ENCODE assay signal across 8 mouse cellular contexts in the genomic region with DNA sequence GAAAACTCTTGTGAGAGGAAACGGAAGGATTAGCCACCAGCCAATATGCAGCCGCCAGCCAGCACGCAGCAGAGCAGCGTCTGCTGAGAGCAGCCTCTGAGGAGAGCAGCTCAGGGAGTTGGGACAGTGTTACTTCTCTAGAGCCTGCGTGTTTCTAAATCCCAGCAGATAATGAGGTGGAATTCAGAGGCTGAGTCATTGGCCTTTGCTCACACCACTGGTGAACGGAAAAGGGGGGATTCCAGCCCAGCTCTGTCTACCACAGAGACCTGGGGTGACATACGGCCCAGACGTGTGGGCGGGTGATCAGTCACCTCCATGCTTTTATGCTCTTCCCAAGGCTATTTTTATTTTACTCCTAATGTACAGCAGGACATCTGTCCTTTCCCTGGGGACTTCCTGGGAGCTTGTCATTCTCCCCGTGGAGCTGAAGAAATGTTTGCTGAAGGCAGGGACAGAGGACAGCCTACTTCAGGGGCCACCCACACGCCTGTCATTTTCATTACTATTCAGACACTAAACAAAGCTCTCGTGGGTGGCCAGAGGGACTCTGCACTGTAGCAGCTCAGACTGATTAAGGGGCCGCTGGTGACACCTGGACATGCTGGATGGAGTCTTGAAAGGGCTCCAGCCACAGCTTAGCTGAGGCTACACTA. TPM values are rescaled to one million over a fixed set of nuclear protein-coding genes. Genes with fewer than 3 reads are reported as not detected.
A peak's percentile ranks its signal among the peaks of the same experiment; 100 is the strongest.
DNase-seq lines count a peak whose midpoint lies in the region; ATAC-seq and TF ChIP-seq lines count a peak whose summit lies in the region.

No protein-coding gene starts in this region.

- no peak overlapping the region for H3K9ac ChIP-seq in midbrain, postnatal 0 days (replicated peaks; ENCODE audit: low read length, poor library complexity, severe bottlenecking)

- H3K36me3 ChIP-seq in midbrain, postnatal 0 days (ENCODE audit: insufficient read depth, low read length), result no peaks in the 10 kb centered on the region

- H3K9me3 ChIP-seq in midbrain, postnatal 0 days (ENCODE audit: low read length), result no peaks in the 10 kb centered on the region

- no peak overlapping the region for H3K4me3 ChIP-seq in cerebellum, adult 2 months (replicated peaks; ENCODE audit: insufficient read depth, low read depth, low read length)
- H3K4me3 ChIP-seq in midbrain, postnatal 0 days (ENCODE audit: low read depth, low read length), result no peak overlapping the region

- peak overlapping the region; percentile 32; the same call in 1 of the 2 replicates for H3K27ac ChIP-seq in cerebellum, adult 2 months (ENCODE audit: insufficient read depth, low read length)
- H3K27ac ChIP-seq in midbrain, postnatal 0 days (ENCODE audit: low read depth, low read length), result 0 out of 2 replicates have a peak overlapping the region, but pooled peaks have one; percentile 14

- DNase-seq in cerebellum, adult 2 months, result peak; percentile 53 to 62
- no peak for DNase-seq in cerebellum, adult 9-10 months
- DNase-seq in right cerebral cortex, adult 18-20 months, result peak; percentile 62
- no peak for DNase-seq in right cerebral cortex, postnatal 14 days
- DNase-seq in midbrain, postnatal 0 days (ENCODE audit: low spot score), result peak; percentile 54
- no peak for DNase-seq in spleen, postnatal 10 days (ENCODE audit: low spot score in 2 of 2)
- no peak for DNase-seq in yolk sac, embryonic 10.5 days (ENCODE audit: low spot score)

- TF ChIP-seq CTCF in cerebellum, adult 2 months (IDR thresholded peaks at IDR 0.05; ENCODE audit: borderline replicate concordance, insufficient read depth, low read depth, low read length), result no peak
- TF ChIP-seq CTCF in midbrain, postnatal 0 days (IDR thresholded peaks at IDR 0.05), result no peak

- H3K4me1 ChIP-seq in cerebellum, adult 2 months (ENCODE audit: control insufficient read depth, insufficient read depth, low read length), result peaks cover 37% of the 10 kb centered on the region
- peaks cover 13% of the 10 kb centered on the region; the same call in 1 of the 2 replicates for H3K4me1 ChIP-seq in midbrain, postnatal 0 days (ENCODE audit: insufficient read depth, low read length)

- ATAC-seq in hematopoietic stem cell, adult 5-6 weeks (replicated peaks in 1 of 2; ENCODE audit: insufficient read depth in 1 of 2, low FRiP score in 2 of 2, low TSS enrichment in 1 of 2, low read depth in 1 of 2, poor library complexity in 2 of 2, severe bottlenecking in 2 of 2), result peak; percentile 43 to 50; a peak in 2 of 4 replicates
- 0 out of 2 replicates have a peak, but pooled peaks have one; percentile 29 for ATAC-seq in midbrain, postnatal 0 days (ENCODE audit: low FRiP score)

- 13% methylated on average over 13 of the region's 13 CpGs for WGBS in cerebellum, adult 2 months
- 14% methylated on average over 13 of the region's 13 CpGs for whole genome bisulfite sequencing in midbrain, postnatal 0 days

- no peak overlapping the region for H3K4me2 ChIP-seq in midbrain, postnatal 0 days (ENCODE audit: low read depth, low read length, poor library complexity, severe bottlenecking)

- H3K27me3 ChIP-seq in cerebellum, adult 2 months (ENCODE audit: control insufficient read depth, insufficient read depth, low read length), result no peaks in the 10 kb centered on the region
- no peaks in the 10 kb centered on the region for H3K27me3 ChIP-seq in midbrain, postnatal 0 days (ENCODE audit: insufficient read depth, low read length)

- no peak for TF ChIP-seq POLR2A in cerebellum, adult 2 months (IDR thresholded peaks at IDR 0.05; ENCODE audit: borderline replicate concordance, insufficient read depth, low read length)

RNA-seq across cellular contexts. Expression of gene Rab11fip4, which starts 20.1 kb away (rescaled TPM):
- polyA plus RNA-seq in cerebellum, adult 2 months (2012; rRNA removed), result 94.8 and 95.7 TPM in 2 replicates
- total RNA-seq in hematopoietic stem cell, adult 5-6 weeks (2017), result 1.9 and 3.5 TPM in 2 replicates
- total RNA-seq in midbrain, postnatal 0 days (2014; rRNA removed), result 68.1 and 68.3 TPM in 2 replicates
- 19.0 and 19.9 TPM in 2 replicates for polyA plus RNA-seq in midbrain, postnatal 0 days (2015; fragmentation: Nextera tagmentation; extraction: Ambion mirVana)

Comparison
In these comparisons a context has a peak if more than half of its experiments do, and no peak if none do; other contexts are left out.
1. DNase-seq: peak in cerebellum, adult 2 months (2 of 2), right cerebral cortex, adult 18-20 months (single experiment) and midbrain, postnatal 0 days (single experiment); none in cerebellum, adult 9-10 months (single experiment), right cerebral cortex, postnatal 14 days (single experiment), spleen, postnatal 10 days (0 of 2) and yolk sac, embryonic 10.5 days (single experiment).
2. RNA of gene Rab11fip4, which starts 20.1 kb away (total RNA-seq): 68.1 to 68.3 TPM in midbrain, postnatal 0 days; 1.9 to 3.5 TPM in hematopoietic stem cell, adult 5-6 weeks; every median in the first group is over 10 times any median in the second.